Mouse (Mus musculus) megakaryocyte-erythroid progenitor cell, adult 5-6 weeks (primary cell): ENCODE data around the gene Rnh1. TPM values are rescaled to one million over a fixed set of nuclear protein-coding genes. Genes with fewer than 3 reads are reported as not detected.

Source experiments
- ATAC-seq: replicated peaks from 2 replicates; pipeline ENCODE4 v1.8.0; 2016; ENCODE audit warnings: mild to moderate bottlenecking, inconsistent platforms; ENCODE audit not compliant: severe bottlenecking, poor library complexity, low FRiP score, low TSS enrichment
- total RNA-seq, 2 experiments: library from RNA; stranded (forward) in 1 of 2; stranded (reverse) in 1 of 2; fragments of 200-1000, 215-1000 nt in 1 of 2; fragments of >200 nt in 1 of 2; fragmentation: Nextera tagmentation in 1 of 2; gene quantifications; 2 replicates each; pipeline ENCODE4 v1.2.3; 2014 to 2017

Gene Rnh1
- total RNA-seq, 2 experiments from 2014 or later = 20.7 to 43.7 TPM

DNA sequence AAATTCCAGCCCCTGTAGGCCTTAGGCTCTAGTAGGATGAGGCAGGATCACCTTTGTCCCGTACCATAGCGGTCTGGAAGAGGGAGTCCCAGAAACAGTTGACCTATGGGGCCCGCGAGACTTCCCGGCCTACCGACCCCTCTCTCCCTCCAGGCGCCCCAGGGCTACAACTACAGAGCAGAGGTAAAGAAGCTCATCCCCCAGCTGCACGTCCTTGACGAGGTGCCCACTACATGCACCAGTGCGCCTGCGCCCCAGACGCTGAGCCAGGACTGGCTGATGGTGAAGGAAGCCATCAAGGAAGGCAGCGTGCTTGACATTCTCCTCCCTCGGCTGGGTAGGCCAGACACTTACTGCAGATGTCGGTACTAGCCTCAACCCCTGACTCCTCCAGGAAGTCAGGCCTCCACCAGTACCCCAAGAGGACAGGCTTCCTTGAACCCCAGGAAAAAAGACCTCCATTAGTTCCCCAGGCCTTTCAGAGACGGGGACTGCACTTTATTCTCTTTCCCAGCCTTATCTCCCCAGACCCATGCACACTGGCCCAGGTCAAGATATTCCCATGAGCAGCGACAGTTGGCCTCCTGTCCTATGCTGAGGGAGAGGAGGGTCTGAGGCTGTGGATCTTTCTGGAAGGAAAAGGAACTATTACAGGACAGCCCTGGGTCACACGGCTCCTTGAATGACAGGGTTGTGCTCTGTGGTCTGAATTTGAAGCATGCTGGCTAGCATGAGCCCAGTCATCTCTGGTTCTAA is 33.7 kb upstream of the Rnh1 start:
- ATAC-seq = 0 out of 2 replicates have a peak, but pooled peaks have one; percentile 19

DNA sequence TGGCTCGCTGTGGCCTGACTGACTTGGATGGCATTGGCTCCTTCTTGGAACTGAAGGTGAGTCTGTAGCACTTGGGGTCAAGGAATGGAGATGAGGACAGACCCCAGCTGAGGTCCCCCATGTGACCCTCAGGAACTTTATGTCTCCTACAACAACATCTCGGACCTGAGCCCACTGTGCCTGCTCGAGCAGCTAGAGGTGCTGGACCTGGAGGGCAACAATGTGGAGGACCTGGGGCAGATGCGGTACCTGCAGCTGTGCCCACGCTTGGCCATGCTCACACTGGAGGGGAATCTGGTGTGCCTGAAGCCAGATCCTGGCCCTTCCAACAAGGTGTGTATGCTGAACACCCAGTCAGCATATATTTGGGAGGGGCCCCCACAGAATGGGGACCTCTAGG is 32.8 kb upstream of the Rnh1 start:
- ATAC-seq = no peak

DNA sequence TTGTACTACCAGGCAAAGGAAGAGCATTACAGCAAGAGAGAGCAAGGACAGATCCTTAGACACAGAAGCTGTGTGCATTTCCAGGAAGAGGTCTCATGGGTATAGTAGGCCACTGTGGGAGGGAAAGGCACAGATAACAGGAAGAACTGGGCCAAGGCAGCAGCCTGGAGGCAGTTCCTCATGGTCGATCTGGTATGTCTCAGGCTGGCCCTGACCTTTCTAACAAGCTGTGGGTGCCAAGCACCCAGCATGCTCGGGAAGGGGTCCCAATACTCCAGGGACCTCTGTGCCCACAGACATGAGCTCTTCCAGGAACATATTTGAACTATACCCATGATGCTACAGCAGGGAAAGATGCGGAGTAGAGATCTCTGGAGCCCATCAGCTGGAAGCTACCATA is 31.9 kb upstream of the Rnh1 start:
- no peak for ATAC-seq

DNA sequence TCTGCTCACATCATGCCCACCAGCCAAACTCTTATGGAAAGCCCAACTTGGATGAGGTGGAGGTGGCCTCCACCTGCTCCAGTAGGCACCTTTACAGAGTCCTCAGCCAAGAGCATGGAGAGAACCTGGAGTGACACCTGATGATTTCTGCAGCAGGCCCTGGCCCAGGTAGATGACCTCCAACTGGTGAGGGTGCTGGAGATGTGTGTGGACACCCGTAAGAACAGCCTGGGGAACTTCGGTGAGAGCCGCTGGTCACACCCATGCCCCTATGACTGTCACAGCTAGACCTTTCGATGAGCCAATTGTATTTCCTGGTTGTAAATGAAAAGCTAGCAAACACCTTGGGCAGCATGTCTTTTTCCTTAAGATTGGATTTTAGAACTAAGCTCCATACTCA is 25.5 kb upstream of the Rnh1 start:
- ATAC-seq = no peak

DNA sequence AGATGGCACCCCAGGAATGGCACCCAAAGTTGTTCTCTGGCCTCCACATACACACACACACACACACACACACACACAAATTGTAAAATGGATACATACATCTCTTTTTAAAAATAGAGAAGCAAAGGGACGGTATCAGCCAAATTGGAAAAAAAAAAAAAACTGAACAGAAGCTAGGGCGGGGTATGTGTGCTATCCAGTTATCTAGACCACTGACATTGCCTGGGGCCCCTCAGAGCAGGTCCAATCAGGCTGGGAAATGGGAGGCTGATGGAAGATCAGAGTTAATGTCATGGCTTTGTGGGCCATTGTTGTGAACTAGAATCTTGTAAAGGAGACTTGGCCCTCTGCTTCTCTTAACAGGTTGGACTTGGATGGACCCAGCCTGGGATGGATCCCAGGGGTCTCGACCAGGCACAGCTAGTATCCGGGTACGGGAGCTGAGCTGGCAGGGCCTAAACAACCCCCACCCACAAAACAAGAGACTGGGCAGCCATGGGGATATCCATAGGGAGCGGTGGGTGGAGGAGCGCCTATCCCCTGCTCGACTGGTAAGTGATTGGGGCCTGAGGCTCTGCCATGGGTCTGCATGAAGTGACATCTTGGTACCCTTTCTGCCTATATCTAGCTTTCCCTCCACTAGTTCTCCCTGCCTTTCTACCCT is 24.1 kb upstream of the Rnh1 start:
- ATAC-seq = no peak

DNA sequence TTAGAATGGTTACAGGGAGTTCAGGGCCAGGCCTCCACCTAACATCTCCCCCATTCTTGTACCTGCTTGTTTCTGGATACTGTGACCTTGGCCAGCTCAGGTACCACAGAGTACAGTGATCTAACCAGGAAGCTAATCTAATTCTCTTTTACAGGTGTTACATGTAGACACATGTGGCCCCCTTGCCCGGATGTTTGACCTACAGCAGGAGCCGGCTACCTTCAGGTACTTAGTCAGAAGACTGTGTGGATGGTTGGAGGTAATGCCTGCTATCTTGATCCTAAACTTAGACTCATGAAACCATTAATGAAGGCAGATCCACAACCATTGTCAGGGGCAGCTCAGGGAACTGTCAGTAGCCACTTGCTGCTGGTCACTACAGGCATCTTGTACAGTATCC is 23.1 kb upstream of the Rnh1 start:
- no peak for ATAC-seq

DNA sequence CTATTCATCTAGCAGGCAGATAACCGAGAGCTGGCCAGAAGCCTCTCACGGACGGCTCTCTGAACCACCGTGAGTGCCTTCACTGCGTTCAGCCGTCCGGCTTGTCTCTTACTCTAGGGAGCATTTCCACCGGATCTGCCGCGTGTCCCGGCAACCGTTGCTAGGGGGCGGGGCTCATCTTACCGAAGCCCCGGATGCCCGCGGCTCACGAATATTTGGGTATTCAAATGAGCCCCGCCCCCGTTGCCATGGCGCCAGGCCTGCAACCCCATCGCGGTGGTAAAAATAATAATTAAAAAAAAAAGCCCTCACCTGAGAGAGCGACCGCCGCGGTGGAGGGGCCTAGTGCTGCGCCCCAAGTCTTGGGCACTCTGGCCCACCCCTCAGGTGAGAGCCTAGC is 22.2 kb upstream of the Rnh1 start:
- peak; percentile 55 for ATAC-seq

DNA sequence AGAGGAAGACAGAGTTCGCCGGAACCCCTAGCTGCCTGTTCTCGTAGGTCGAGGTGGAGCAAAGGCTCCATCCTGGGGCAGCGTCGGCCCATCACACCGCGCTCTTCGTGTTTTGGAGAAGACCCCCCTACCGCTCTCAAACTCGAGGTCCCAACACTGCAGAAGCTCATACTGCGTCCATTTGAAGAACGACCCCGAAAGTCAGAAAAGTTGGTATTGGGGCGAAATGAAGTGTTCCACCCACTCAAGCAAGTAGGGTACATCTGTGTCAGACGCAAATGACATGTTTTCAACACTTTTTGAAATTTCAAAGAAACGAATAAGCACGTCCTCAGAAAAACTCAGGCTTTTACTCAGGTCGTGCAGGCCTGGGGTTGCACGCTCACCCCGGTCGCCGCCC is 21.8 kb upstream of the Rnh1 start:
- ATAC-seq = no peak; the same call in 1 of the 2 replicates

DNA sequence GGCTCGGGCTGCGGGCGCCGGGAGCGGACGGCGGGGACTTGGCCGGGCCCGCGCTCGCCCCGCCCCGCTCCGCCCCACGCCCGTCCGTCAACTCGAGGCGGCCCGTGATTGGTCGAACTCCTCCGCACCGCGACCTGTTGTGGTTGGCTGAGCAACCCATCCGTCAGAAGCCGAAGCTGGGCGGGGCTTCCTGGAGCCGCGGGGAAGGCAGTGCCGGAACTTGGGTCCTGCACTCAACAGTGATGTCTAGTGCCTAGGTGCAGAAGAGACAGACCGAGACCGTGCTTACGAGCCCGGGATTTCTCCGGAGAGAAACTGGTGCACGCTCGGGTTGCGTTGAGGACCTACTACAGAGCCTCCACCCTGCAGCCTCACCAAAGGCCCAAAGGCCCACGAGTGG is 21.3 kb upstream of the Rnh1 start, which contains the start of the genes Hras and Lrrc56:
TSS of gene Hras (minus strand) at position 58 of the 400 bp plus-strand sequence.
TSS of gene Lrrc56 (plus strand) at position 210 of the 400 bp plus-strand sequence.
- peak; percentile 88 for ATAC-seq

DNA sequence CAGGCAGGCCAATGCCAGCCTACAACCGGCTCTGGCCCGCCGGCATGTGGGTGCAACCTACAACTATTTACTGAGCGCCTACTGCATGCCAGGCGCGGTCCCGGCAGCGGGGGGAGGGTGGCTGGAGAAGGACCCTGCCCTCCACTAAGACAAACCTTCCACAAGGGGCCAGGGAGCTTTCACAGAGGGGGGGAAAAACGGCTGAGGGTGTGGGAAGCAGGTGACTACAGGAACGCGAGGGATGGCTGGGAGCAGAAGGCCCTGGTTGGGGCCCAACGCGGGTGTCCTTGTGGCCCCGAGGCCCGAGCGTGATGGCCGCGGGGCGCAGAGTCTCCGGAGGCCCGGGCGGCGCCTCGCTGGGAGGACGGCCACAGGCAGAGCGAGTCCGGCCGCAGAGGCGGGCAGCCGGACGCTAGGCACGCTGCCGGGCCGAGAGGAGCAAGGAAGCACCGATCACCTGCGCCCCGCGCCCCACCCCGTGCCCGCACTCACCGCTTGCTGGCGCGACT is 20.7 kb upstream of the Rnh1 start:
- ATAC-seq = peak; percentile 5; the same call in 1 of the 2 replicates

DNA sequence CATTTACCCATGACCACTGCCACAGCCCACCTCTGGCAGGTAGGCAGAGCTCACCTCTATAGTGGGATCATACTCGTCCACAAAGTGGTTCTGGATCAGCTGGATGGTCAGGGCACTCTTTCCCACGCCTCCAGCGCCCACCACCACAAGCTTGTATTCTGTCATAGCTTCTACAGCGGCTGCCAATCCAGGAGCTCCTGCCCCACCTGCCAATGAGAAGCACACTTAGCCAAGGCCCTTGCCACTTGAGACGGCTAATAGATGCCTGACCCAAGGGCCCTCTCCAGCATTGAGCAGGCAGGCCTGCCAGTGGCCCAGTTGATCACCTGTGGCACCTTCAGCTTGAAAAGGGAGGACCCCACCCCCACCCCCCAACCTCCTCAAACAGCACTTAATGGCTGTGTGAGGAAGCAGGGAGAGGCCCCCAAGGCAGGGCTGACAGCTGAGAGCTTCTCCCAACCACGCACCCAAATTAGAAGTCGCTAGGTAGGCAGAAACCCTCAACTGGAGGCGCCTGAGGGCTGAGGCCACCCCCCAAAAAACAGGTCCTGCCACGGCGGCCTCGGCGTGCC is 20.2 kb upstream of the Rnh1 start:
- no peak for ATAC-seq

DNA sequence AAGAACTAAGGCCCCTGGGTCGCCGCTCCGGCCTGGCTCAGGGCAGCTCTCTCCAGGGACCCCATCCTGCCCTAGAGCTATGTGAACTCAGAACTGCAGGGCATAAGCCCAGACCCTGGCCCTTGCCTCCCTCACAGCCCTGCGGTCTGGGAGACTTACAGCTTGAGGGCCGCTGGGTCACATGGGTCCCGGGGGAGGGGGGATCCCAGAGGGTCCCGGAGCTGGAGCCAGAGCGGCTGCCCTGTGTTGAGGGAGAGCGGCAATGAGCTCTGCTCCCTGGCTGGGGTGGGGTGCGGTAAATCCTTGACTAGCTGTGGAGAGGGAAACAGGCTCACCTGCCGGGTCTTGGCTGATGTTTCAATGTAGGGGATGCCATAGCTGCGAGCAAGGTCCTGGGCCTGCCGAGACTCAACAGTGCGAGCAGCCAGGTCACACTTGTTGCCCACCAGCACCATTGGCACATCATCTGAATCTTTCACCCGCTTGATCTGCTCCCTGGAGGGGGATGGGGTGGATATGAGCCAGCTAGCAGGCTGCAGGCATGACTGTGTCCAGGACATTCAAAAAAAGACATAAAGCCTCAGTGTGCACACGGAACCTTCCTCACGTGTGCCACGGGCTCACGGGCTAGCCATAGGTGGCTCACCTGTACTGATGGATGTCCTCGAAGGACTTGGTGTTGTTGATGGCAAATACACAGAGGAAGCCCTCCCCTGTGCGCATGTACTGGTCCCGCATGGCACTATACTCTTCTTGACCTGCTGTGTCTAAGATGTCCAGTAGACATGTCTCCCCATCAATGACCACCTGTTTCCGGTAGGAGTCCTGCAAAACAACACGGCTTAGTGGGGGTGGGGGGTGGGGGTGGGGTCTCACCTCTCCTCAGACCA is 19.4 kb upstream of the Rnh1 start:
- no peak for ATAC-seq

DNA sequence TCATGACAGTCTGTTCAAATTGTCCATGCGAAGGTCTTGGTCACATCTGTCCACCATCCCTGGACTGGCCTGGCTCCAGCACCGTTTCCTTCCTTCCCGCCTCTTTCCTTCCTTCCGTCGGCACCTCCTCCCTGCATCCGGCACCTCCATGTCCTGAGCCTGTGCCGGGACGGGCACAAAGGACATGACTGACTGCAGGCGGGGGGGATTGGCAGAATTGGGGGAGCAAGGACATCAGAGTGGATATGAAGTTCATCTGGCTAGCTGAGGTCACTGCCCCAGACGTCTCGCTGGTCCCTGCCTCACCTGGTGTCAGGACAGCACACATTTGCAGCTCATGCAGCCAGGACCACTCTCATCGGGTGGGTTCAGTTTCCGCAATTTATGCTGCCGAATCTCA is 18.4 kb upstream of the Rnh1 start:
- no peak for ATAC-seq

DNA sequence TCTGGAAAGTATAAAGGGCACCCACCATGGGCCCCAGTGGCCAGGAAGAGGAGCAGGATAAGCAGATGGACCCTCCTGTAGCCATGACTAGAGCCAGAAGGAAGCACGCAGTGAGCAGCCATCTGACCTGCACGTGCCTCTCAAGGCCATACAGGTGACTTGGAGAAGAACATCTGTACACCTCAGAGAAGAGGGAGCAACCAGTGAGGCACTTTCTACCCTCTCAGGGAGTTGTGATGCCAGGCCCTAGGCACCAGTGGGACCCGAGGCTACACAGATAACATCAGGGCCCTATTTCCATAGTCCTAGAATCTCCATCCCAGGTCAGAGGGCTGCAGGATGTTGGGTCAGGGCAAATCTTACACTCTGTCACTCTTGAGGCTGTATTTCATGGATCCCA is 17.6 kb upstream of the Rnh1 start:
- ATAC-seq = no peak

DNA sequence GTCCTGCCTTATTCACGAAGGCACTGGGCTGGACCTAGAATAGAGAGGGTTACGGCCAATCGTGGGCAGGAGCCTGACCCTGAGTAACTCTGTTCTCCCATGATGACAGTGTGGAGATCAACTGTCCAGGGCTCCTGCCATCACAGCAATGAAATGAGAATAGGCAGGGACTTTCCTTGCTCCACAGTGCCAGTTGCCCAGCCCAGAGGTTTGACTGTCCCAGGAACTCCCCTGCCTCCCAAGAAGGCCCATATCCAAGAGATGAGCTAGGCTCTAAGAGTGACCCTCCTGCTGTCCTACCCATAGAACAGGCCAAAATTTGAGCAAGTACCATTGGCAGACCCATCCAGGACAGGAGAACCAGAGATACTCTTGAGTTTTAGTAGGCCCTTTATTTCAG is 16.1 kb upstream of the Rnh1 start:
- no peak for ATAC-seq

DNA sequence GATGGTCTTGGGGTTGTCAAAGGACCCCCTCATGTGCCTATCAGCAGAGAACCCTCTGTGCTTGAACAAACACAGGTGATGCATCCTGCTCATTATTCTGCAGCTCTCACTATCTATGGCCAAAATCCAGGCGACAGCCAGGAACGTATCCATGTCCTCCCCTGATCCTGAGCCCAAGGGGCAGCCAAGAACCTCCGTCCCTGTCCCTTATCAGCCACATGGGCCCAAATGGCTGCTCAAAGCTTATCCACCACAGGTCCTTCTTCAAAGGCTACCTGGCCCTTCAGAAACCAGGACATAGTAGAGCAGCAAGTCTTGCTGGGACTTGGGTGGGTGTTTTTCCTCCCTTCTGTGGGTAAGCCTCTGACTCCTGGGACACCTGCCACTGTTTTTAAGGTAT is 15.5 kb upstream of the Rnh1 start:
- ATAC-seq = no peak

DNA sequence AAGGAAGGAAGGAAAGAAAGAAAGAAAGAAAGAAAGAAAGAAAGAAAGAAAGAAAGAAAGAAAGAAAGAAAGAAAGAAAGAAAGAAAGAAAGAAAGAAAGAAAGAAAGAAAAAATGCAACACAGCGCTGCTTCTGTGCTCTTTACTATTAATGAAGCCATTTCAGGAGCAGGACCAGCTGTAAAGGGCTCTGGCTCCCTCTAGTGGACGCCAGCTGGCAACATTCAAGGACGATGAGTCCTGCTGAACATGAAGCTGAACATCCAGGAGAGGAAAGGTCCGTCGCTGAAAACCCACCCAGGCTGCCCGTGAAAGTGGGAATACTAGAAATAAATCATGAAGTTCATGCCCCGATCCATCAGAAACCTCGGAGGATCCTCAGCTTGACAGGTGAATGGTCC is 3.5 kb upstream of the Rnh1 start:
- peak; percentile 64 for ATAC-seq

DNA sequence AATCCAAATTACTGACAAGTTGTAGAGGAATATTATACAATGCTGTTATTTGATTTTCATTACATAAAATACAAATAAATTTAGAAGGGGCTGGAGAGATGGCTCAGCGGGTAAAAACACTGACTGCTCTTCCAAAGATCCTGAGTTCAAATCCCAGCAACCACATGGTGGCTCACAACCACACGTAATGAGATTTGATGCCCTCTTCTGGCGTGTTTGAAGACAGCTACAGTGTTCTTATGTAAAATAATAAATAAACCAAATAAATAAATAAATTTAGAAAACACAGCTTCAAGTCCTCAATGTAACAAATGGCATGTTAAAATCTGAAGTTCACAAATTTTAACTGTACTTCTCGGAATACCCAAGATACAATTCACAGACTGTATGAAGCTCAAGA is 2.4 kb upstream of the Rnh1 start:
- ATAC-seq = no peak

DNA sequence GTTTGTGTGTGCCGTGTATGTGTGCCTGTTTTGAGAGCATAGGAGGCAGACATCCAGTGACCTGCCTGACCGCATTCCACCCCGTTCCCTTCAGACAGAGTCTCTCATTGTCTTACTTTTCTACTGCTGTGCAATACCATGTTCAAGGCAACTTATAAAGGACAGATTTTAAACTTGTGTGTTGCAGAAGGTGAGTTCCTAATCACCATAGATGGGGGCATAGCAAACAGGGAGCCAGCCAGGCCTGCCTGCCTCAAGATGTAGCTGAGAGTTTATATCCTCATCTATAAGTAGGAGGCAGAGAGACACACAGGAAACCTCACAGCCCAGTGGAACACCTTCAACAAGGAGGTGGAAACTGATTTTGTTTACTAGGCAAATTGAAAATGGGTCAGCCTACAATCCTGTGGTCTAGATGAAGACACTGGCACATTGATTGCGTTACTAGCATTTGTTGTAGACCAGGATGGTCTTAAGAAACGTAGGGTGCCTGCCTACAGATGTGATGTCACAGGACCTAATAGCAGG is 730 bp upstream of the Rnh1 start:
- ATAC-seq = no peak
